Mouse (Mus musculus): ENCODE measurements around the gene Timm29. TPM values are rescaled to one million over a fixed set of nuclear protein-coding genes. Genes with fewer than 3 reads are reported as not detected.

Timm29 gene
- polyA plus RNA-seq, 1 experiment from 2014 or later = 63.8 TPM

- ATAC-seq (ENCODE audit: insufficient read depth, low FRiP score, low TSS enrichment) (no peak), DNase-seq (ENCODE audit: low spot score) (peak; percentile 43)
- 16% methylated on average over 10 of the region's 10 CpGs for WGBS
- Histone ChIP-seq H3K36me3 (ENCODE audit: control insufficient read depth, insufficient read depth, low read length) (no peaks in the 10 kb centered on the region), H3K27me3 (ENCODE audit: control insufficient read depth, insufficient read depth, low read length) (no peaks in the 10 kb centered on the region), H3K4me2 (ENCODE audit: low read depth) (peak overlapping the region; percentile 58), H3K9me3 (ENCODE audit: control insufficient read depth, low read length) (no peaks in the 10 kb centered on the region), H3K4me3 (ENCODE audit: low read depth, low read length) (peak overlapping the region; percentile 70), H3K27ac (ENCODE audit: low read depth, low read length) (peak overlapping the region; percentile 99), H3K4me1 (ENCODE audit: control insufficient read depth, insufficient read depth, low read length) (peaks cover 12% of the 10 kb centered on the region), H3K9ac (ENCODE audit: low read length) (peak overlapping the region; percentile 95)
Measured at GRCm38 (mm10) chr9:21617066-21617465, 24.5 kb downstream of the Timm29 start.

DNA sequence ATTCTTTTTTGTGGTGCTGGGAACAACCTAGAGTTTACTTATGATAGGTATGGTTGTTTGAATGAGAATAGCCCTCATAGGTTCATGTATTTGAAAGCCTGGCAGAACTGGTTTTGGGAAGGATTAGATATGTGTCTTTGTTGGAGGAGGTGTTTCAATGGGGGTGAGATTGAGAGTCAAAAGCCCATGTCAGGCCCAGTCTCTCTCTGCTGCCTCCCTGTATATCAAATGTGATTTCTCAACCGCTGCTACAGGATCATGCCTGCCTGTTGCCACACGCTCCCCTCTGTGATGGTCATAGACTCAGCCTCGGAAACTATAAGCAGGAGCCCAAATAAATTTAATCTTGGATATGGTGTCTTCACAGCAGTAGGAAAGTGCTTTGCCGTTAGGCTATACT lies 27.7 kb downstream of the Timm29 start:
- H3K27ac ChIP-seq (ENCODE audit: low read depth, low read length) = no peak overlapping the region
- H3K4me3 ChIP-seq (ENCODE audit: low read depth, low read length) = no peak overlapping the region
- H3K9ac ChIP-seq (ENCODE audit: low read length) = no peak overlapping the region
- H3K4me2 ChIP-seq (ENCODE audit: low read depth) = no peak overlapping the region
- ATAC-seq (ENCODE audit: insufficient read depth, low FRiP score, low TSS enrichment) = no peak
- DNase-seq (ENCODE audit: low spot score) = no peak
- no peaks in the 10 kb centered on the region for H3K36me3 ChIP-seq (ENCODE audit: control insufficient read depth, insufficient read depth, low read length)
- peaks cover 12% of the 10 kb centered on the region for H3K4me1 ChIP-seq (ENCODE audit: control insufficient read depth, insufficient read depth, low read length)
- H3K27me3 ChIP-seq (ENCODE audit: control insufficient read depth, insufficient read depth, low read length) = no peaks in the 10 kb centered on the region
- no peaks in the 10 kb centered on the region for H3K9me3 ChIP-seq (ENCODE audit: control insufficient read depth, low read length)
- 87% methylated on average over 4 of the region's 4 CpGs for WGBS

- Histone ChIP-seq H3K27ac (ENCODE audit: low read depth, low read length) (no peak overlapping the region), H3K4me1 (ENCODE audit: control insufficient read depth, insufficient read depth, low read length) (peaks cover 7% of the 10 kb centered on the region), H3K4me2 (ENCODE audit: low read depth) (no peak overlapping the region), H3K9ac (ENCODE audit: low read length) (no peak overlapping the region), H3K36me3 (ENCODE audit: control insufficient read depth, insufficient read depth, low read length) (0 out of 2 replicates have a peak, but pooled peaks cover 2% of the 10 kb centered on the region), H3K4me3 (ENCODE audit: low read depth, low read length) (no peak overlapping the region), H3K27me3 (ENCODE audit: control insufficient read depth, insufficient read depth, low read length) (no peaks in the 10 kb centered on the region), H3K9me3 (ENCODE audit: control insufficient read depth, low read length) (no peaks in the 10 kb centered on the region)
- ATAC-seq (ENCODE audit: insufficient read depth, low FRiP score, low TSS enrichment) = no peak
- DNase-seq (ENCODE audit: low spot score) = no peak
- 93% methylated on average over 1 of the region's 1 CpGs for WGBS
Measured at GRCm38 (mm10) chr9:21622676-21623075, 30.2 kb downstream of the Timm29 start.

GRCm38 (mm10) chr9:21625342-21626339 lies 33.1 kb downstream of the Timm29 start:
- Histone ChIP-seq H3K36me3 (ENCODE audit: control insufficient read depth, insufficient read depth, low read length) (0 out of 2 replicates have a peak, but pooled peaks cover 2% of the 10 kb centered on the region), H3K9ac (ENCODE audit: low read length) (no peak overlapping the region), H3K4me1 (ENCODE audit: control insufficient read depth, insufficient read depth, low read length) (no peaks in the 10 kb centered on the region; the same call in 1 of the 2 replicates), H3K27me3 (ENCODE audit: control insufficient read depth, insufficient read depth, low read length) (no peaks in the 10 kb centered on the region), H3K4me3 (ENCODE audit: low read depth, low read length) (no peak overlapping the region), H3K4me2 (ENCODE audit: low read depth) (no peak overlapping the region), H3K27ac (ENCODE audit: low read depth, low read length) (no peak overlapping the region), H3K9me3 (ENCODE audit: control insufficient read depth, low read length) (no peaks in the 10 kb centered on the region)
- no peak for DNase-seq (ENCODE audit: low spot score)
- whole genome bisulfite sequencing = 93% methylated on average over 10 of the region's 10 CpGs
- no peak for ATAC-seq (ENCODE audit: insufficient read depth, low FRiP score, low TSS enrichment)

DNA sequence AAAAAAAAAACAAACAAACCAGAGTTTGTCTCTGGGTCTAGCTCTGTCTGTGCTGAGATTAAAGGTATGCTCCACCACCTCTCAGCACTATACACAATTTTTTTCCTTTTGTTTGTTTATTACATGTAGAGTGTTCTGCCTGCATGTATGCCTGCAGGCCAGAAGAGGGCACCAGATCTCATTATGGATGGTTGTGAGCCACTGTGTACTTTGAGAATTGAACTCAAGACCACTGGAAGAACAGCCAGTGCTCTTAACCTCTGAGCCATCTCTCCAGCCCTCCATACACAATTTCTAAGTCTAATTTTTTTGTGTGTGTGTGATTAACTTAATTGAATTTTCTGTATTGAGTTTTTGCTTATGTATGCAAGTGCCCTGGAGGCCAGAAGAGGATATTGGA lies 34.0 kb downstream of the Timm29 start:
- Histone ChIP-seq H3K4me3 (ENCODE audit: low read depth, low read length) (no peak overlapping the region), H3K9me3 (ENCODE audit: control insufficient read depth, low read length) (no peaks in the 10 kb centered on the region), H3K27me3 (ENCODE audit: control insufficient read depth, insufficient read depth, low read length) (no peaks in the 10 kb centered on the region), H3K4me2 (ENCODE audit: low read depth) (no peak overlapping the region), H3K4me1 (ENCODE audit: control insufficient read depth, insufficient read depth, low read length) (no peaks in the 10 kb centered on the region; the same call in 1 of the 2 replicates), H3K36me3 (ENCODE audit: control insufficient read depth, insufficient read depth, low read length) (0 out of 2 replicates have a peak, but pooled peaks cover 2% of the 10 kb centered on the region), H3K9ac (ENCODE audit: low read length) (no peak overlapping the region), H3K27ac (ENCODE audit: low read depth, low read length) (no peak overlapping the region)
- DNase-seq (ENCODE audit: low spot score) (no peak), ATAC-seq (ENCODE audit: insufficient read depth, low FRiP score, low TSS enrichment) (no peak)

DNA sequence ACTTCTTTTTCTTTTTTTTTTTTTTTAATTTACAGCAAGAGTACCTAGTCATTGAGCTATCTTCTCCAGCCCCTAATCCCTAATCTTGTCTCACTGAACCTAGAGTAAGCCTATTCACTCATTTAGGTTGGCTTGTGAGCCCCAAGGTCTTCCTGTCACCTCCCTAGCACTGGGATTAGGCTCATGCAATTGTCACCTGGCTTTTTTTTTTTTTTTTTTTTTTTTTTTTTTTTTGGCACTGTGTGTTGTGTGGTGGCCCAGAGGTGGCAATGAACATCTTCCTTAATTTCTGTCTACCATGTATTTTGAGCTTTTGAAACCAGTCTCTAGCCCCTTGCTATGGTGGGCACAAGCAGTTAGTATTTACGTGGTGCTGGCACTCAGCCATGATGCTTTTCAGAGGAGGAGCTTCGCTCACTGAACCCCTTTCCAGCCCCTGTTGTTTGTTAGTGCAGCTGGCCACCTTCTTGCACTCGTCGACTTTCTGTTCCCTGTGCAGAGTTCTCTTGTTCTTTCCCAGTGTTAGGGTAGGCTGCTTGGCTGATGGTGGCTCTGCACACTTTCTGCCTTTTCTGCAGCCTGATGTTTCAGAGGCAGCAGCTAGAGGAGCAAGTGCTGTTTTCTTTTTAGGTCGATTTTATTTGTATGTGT lies 34.7 kb downstream of the Timm29 start:
- H3K27me3 ChIP-seq (ENCODE audit: control insufficient read depth, insufficient read depth, low read length) = no peaks in the 10 kb centered on the region
- H3K4me1 ChIP-seq (ENCODE audit: control insufficient read depth, insufficient read depth, low read length) = no peaks in the 10 kb centered on the region; the same call in 1 of the 2 replicates
- no peak for ATAC-seq (ENCODE audit: insufficient read depth, low FRiP score, low TSS enrichment)
- H3K36me3 ChIP-seq (ENCODE audit: control insufficient read depth, insufficient read depth, low read length) = 0 out of 2 replicates have a peak, but pooled peaks cover 2% of the 10 kb centered on the region
- no peaks in the 10 kb centered on the region for H3K9me3 ChIP-seq (ENCODE audit: control insufficient read depth, low read length)
- no peak for DNase-seq (ENCODE audit: low spot score)
- no peak overlapping the region for H3K27ac ChIP-seq (ENCODE audit: low read depth, low read length)
- WGBS = 88% methylated on average over 5 of the region's 5 CpGs
- no peak overlapping the region for H3K4me2 ChIP-seq (ENCODE audit: low read depth)
- no peak overlapping the region for H3K9ac ChIP-seq (ENCODE audit: low read length)
- H3K4me3 ChIP-seq (ENCODE audit: low read depth, low read length) = no peak overlapping the region

DNA sequence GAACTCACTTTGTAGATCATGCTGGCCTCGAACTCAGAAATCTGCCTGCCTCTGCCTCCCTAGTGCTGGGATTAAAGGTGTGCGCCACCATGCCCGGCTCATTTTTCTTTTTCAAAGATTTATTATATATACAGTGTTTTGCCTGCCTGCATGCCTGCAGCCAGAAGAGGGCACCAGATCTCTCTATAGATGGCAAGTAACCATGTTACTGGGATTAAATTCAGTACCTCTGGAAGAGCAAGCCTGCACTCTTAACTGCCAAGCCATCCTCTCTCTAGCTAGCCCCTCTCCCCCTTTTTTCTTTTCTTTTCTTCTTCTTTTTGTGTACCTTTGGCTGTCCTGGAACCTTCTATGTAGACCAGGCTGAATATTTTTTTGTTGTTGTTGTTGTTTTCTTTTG lies 38.2 kb downstream of the Timm29 start:
- no peak overlapping the region for H3K4me2 ChIP-seq (ENCODE audit: low read depth)
- no peaks in the 10 kb centered on the region for H3K27me3 ChIP-seq (ENCODE audit: control insufficient read depth, insufficient read depth, low read length)
- H3K9me3 ChIP-seq (ENCODE audit: control insufficient read depth, low read length) = no peaks in the 10 kb centered on the region
- no peak overlapping the region for H3K9ac ChIP-seq (ENCODE audit: low read length)
- DNase-seq (ENCODE audit: low spot score) (peak; percentile 41), ATAC-seq (ENCODE audit: insufficient read depth, low FRiP score, low TSS enrichment) (no peak)
- no peak overlapping the region for H3K27ac ChIP-seq (ENCODE audit: low read depth, low read length)
- peaks cover 10% of the 10 kb centered on the region for H3K36me3 ChIP-seq (ENCODE audit: control insufficient read depth, insufficient read depth, low read length)
- no peak overlapping the region for H3K4me3 ChIP-seq (ENCODE audit: low read depth, low read length)
- H3K4me1 ChIP-seq (ENCODE audit: control insufficient read depth, insufficient read depth, low read length) = no peaks in the 10 kb centered on the region; the same call in 1 of the 2 replicates
- 82% methylated on average over 3 of the region's 3 CpGs for WGBS

DNA sequence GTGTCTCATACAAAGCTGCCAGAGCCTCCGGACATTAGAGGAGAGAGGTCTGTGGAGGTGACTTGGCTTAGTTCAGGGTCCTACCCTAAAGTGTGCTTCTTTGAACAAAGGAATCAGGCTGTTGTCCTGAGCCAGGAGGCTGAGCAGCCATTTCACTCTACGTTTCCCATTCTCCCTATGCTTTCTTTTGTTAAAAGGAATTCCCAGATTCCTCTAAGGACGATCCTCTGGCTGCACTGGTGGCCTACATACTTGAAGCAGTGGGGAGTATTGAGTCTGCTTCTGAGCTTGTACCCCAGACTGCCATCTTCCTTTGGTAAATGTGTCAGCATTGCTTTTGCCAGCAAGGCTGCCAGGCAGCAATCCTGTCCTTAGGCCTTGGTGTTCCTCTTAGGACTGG lies 40.6 kb downstream of the Timm29 start:
- ATAC-seq (ENCODE audit: insufficient read depth, low FRiP score, low TSS enrichment) = no peak
- no peak overlapping the region for H3K4me2 ChIP-seq (ENCODE audit: low read depth)
- 78% methylated on average over 3 of the region's 3 CpGs for WGBS
- H3K36me3 ChIP-seq (ENCODE audit: control insufficient read depth, insufficient read depth, low read length) = peaks cover 25% of the 10 kb centered on the region
- H3K27ac ChIP-seq (ENCODE audit: low read depth, low read length) = no peak overlapping the region
- H3K9ac ChIP-seq (ENCODE audit: low read length) = no peak overlapping the region
- H3K9me3 ChIP-seq (ENCODE audit: control insufficient read depth, low read length) = no peaks in the 10 kb centered on the region
- no peaks in the 10 kb centered on the region; the same call in 1 of the 2 replicates for H3K4me1 ChIP-seq (ENCODE audit: control insufficient read depth, insufficient read depth, low read length)
- no peak for DNase-seq (ENCODE audit: low spot score)
- H3K27me3 ChIP-seq (ENCODE audit: control insufficient read depth, insufficient read depth, low read length) = no peaks in the 10 kb centered on the region
- H3K4me3 ChIP-seq (ENCODE audit: low read depth, low read length) = no peak overlapping the region
